Mouse (Mus musculus): Measurements from ENCODE around the gene Clptm1. TPM values are rescaled to one million over a fixed set of nuclear protein-coding genes. Genes with fewer than 3 reads are reported as not detected.
A peak's percentile ranks its signal among the peaks of the same experiment; 100 is the strongest.

Clptm1 gene
- polyA plus RNA-seq, 1 experiment from 2014 or later, result 89.9 TPM

GRCm38 (mm10) chr7:19603055-19603454 lies 61.8 kb downstream of the Clptm1 start:
- Histone ChIP-seq H3K27me3 (replicated peaks; ENCODE audit: control insufficient read depth, insufficient read depth, low read length) (no peaks in the 10 kb centered on the region), H3K9ac (ENCODE audit: low read depth, low read length) (peak overlapping the region; percentile 94), H3K4me1 (replicated peaks; ENCODE audit: control insufficient read depth, insufficient read depth, low read length) (peaks cover 20% of the 10 kb centered on the region), H3K4me2 (peak overlapping the region; percentile 94), H3K27ac (ENCODE audit: low read depth, low read length) (no peak overlapping the region), H3K36me3 (ENCODE audit: control insufficient read depth, insufficient read depth, low read length) (peaks cover 18% of the 10 kb centered on the region), H3K4me3 (ENCODE audit: low read depth, low read length) (peak overlapping the region; percentile 91), H3K9me3 (ENCODE audit: control insufficient read depth, low read length) (no peaks in the 10 kb centered on the region)
- WGBS, result 81% methylated on average over 12 of the region's 12 CpGs
- ATAC-seq (replicated peaks; ENCODE audit: low FRiP score), result no peak
- DNase-seq (ENCODE audit: low spot score), result no peak

- ATAC-seq (replicated peaks; ENCODE audit: low FRiP score) (no peak), DNase-seq (ENCODE audit: low spot score) (no peak)
- Histone ChIP-seq H3K4me1 (replicated peaks; ENCODE audit: control insufficient read depth, insufficient read depth, low read length) (peaks cover 20% of the 10 kb centered on the region), H3K9me3 (ENCODE audit: control insufficient read depth, low read length) (no peaks in the 10 kb centered on the region), H3K4me2 (no peak overlapping the region; the same call in 1 of the 2 replicates), H3K4me3 (ENCODE audit: low read depth, low read length) (no peak overlapping the region), H3K27me3 (replicated peaks; ENCODE audit: control insufficient read depth, insufficient read depth, low read length) (no peaks in the 10 kb centered on the region), H3K27ac (ENCODE audit: low read depth, low read length) (no peak overlapping the region), H3K9ac (ENCODE audit: low read depth, low read length) (no peak overlapping the region), H3K36me3 (ENCODE audit: control insufficient read depth, insufficient read depth, low read length) (peaks cover 20% of the 10 kb centered on the region)
- 76% methylated on average over 5 of the region's 5 CpGs for WGBS
Observed at GRCm38 (mm10) chr7:19600562-19600961, 64.3 kb downstream of the Clptm1 start.

- Histone ChIP-seq H3K9ac (ENCODE audit: low read depth, low read length) (no peak overlapping the region), H3K36me3 (ENCODE audit: control insufficient read depth, insufficient read depth, low read length) (peaks cover 43% of the 10 kb centered on the region), H3K27ac (ENCODE audit: low read depth, low read length) (no peak overlapping the region), H3K4me3 (ENCODE audit: low read depth, low read length) (no peak overlapping the region), H3K4me1 (replicated peaks; ENCODE audit: control insufficient read depth, insufficient read depth, low read length) (peaks cover 16% of the 10 kb centered on the region), H3K9me3 (ENCODE audit: control insufficient read depth, low read length) (no peaks in the 10 kb centered on the region), H3K4me2 (no peak overlapping the region), H3K27me3 (replicated peaks; ENCODE audit: control insufficient read depth, insufficient read depth, low read length) (no peaks in the 10 kb centered on the region)
- DNase-seq (ENCODE audit: low spot score), result no peak
- WGBS, result 59% methylated on average over 10 of the region's 10 CpGs
- ATAC-seq (replicated peaks; ENCODE audit: low FRiP score), result peak; percentile 77
Observed at GRCm38 (mm10) chr7:19593061-19593730, 71.6 kb downstream of the Clptm1 start.

GRCm38 (mm10) chr7:19589917-19590316 lies 74.9 kb downstream of the Clptm1 start:
- ATAC-seq (replicated peaks; ENCODE audit: low FRiP score), result peak; percentile 53
- H3K9me3 ChIP-seq (ENCODE audit: control insufficient read depth, low read length), result no peaks in the 10 kb centered on the region
- WGBS, result 63% methylated on average over 3 of the region's 3 CpGs

GRCm38 (mm10) chr7:19589207-19589606 lies 75.6 kb downstream of the Clptm1 start:
- no peaks in the 10 kb centered on the region for H3K9me3 ChIP-seq (ENCODE audit: control insufficient read depth, low read length)
- ATAC-seq (replicated peaks; ENCODE audit: low FRiP score), result no peak
- no peak overlapping the region for H3K4me3 ChIP-seq (ENCODE audit: low read depth, low read length)
- no peak overlapping the region for H3K4me2 ChIP-seq
- 50% methylated on average over 3 of the region's 3 CpGs for WGBS
- no peak overlapping the region for H3K9ac ChIP-seq (ENCODE audit: low read depth, low read length)
- H3K27me3 ChIP-seq (replicated peaks; ENCODE audit: control insufficient read depth, insufficient read depth, low read length), result no peaks in the 10 kb centered on the region
- H3K4me1 ChIP-seq (replicated peaks; ENCODE audit: control insufficient read depth, insufficient read depth, low read length), result peaks cover 16% of the 10 kb centered on the region
- peaks cover 66% of the 10 kb centered on the region for H3K36me3 ChIP-seq (ENCODE audit: control insufficient read depth, insufficient read depth, low read length)
- DNase-seq (ENCODE audit: low spot score), result peak; percentile 44
- H3K27ac ChIP-seq (ENCODE audit: low read depth, low read length), result no peak overlapping the region

More at GRCm38 (mm10) chr7:19589917-19590316, 74.9 kb downstream of the Clptm1 start:
- Histone ChIP-seq H3K27ac (ENCODE audit: low read depth, low read length) (no peak overlapping the region), H3K27me3 (replicated peaks; ENCODE audit: control insufficient read depth, insufficient read depth, low read length) (no peaks in the 10 kb centered on the region), H3K9ac (ENCODE audit: low read depth, low read length) (no peak overlapping the region), H3K4me3 (ENCODE audit: low read depth, low read length) (no peak overlapping the region), H3K4me1 (replicated peaks; ENCODE audit: control insufficient read depth, insufficient read depth, low read length) (peaks cover 16% of the 10 kb centered on the region), H3K4me2 (no peak overlapping the region), H3K36me3 (ENCODE audit: control insufficient read depth, insufficient read depth, low read length) (peaks cover 62% of the 10 kb centered on the region)
- peak; percentile 57 for DNase-seq (ENCODE audit: low spot score)

GRCm38 (mm10) chr7:19586269-19586668 lies 78.6 kb downstream of the Clptm1 start:
- Histone ChIP-seq H3K9me3 (ENCODE audit: control insufficient read depth, low read length) (no peaks in the 10 kb centered on the region), H3K36me3 (ENCODE audit: control insufficient read depth, insufficient read depth, low read length) (peaks cover 75% of the 10 kb centered on the region), H3K27ac (ENCODE audit: low read depth, low read length) (no peak overlapping the region), H3K27me3 (replicated peaks; ENCODE audit: control insufficient read depth, insufficient read depth, low read length) (no peaks in the 10 kb centered on the region), H3K4me1 (replicated peaks; ENCODE audit: control insufficient read depth, insufficient read depth, low read length) (no peaks in the 10 kb centered on the region), H3K4me2 (no peak overlapping the region), H3K9ac (ENCODE audit: low read depth, low read length) (no peak overlapping the region), H3K4me3 (ENCODE audit: low read depth, low read length) (no peak overlapping the region)
- ATAC-seq (replicated peaks; ENCODE audit: low FRiP score) (no peak), DNase-seq (ENCODE audit: low spot score) (no peak)
- 90% methylated on average over 46 of the region's 46 CpGs for WGBS

Other genes with a start within 250 kb of the Clptm1 start
- 6.7 and 7.7 TPM in 2 replicates for gene Mark4, start 206.2 kb downstream of the Clptm1 start, polyA plus RNA-seq (2014; fragmentation: Nextera tagmentation; extraction: Ambion mirVana)
- gene Exoc3l2, start 201.7 kb downstream of the Clptm1 start, polyA plus RNA-seq (2014; fragmentation: Nextera tagmentation; extraction: Ambion mirVana), result 4.3 and 5.6 TPM in 2 replicates
- 2.0 and 2.1 TPM in 2 replicates for gene Bloc1s3, start 156.7 kb downstream of the Clptm1 start, polyA plus RNA-seq (2014; fragmentation: Nextera tagmentation; extraction: Ambion mirVana)
- 97.4 and 108 TPM in 2 replicates for gene Trappc6a, start 156.6 kb downstream of the Clptm1 start, polyA plus RNA-seq (2014; fragmentation: Nextera tagmentation; extraction: Ambion mirVana)
- gene Nkpd1, start 147.2 kb downstream of the Clptm1 start, polyA plus RNA-seq (2014; fragmentation: Nextera tagmentation; extraction: Ambion mirVana), result not detected in 2 replicates
- 2.9 and 3.1 TPM in 2 replicates for gene Ppp1r37, start 102.0 kb downstream of the Clptm1 start, polyA plus RNA-seq (2014; fragmentation: Nextera tagmentation; extraction: Ambion mirVana)
- 2.3 and 2.4 TPM in 2 replicates for gene Zfp296, start 87.7 kb downstream of the Clptm1 start, polyA plus RNA-seq (2014; fragmentation: Nextera tagmentation; extraction: Ambion mirVana)
- 133 and 142 TPM in 2 replicates for gene Gemin7, start 87.4 kb downstream of the Clptm1 start, polyA plus RNA-seq (2014; fragmentation: Nextera tagmentation; extraction: Ambion mirVana)
- gene Clasrp, start 60.5 kb downstream of the Clptm1 start, polyA plus RNA-seq (2014; fragmentation: Nextera tagmentation; extraction: Ambion mirVana), result 33.4 and 45.5 TPM in 2 replicates
- 2.0 and 2.3 TPM in 2 replicates for gene Relb, start 35.6 kb downstream of the Clptm1 start, polyA plus RNA-seq (2014; fragmentation: Nextera tagmentation; extraction: Ambion mirVana)
- gene Apoc2, start 12.9 kb upstream of the Clptm1 start, polyA plus RNA-seq (2014; fragmentation: Nextera tagmentation; extraction: Ambion mirVana), result 235 and 244 TPM in 2 replicates
- gene Gm44805, start 16.4 kb upstream of the Clptm1 start, polyA plus RNA-seq (2014; fragmentation: Nextera tagmentation; extraction: Ambion mirVana), result not detected in 2 replicates
- gene Apoc4, start 16.4 kb upstream of the Clptm1 start, polyA plus RNA-seq (2014; fragmentation: Nextera tagmentation; extraction: Ambion mirVana), result 4.8 and 5.4 TPM in 2 replicates
- 173 and 199 TPM in 2 replicates for gene Apoc1, start 27.6 kb upstream of the Clptm1 start, polyA plus RNA-seq (2014; fragmentation: Nextera tagmentation; extraction: Ambion mirVana)
- 1,439 and 1,470 TPM in 2 replicates for gene Apoe, start 34.2 kb upstream of the Clptm1 start, polyA plus RNA-seq (2014; fragmentation: Nextera tagmentation; extraction: Ambion mirVana)
- gene Tomm40, start 50.4 kb upstream of the Clptm1 start, polyA plus RNA-seq (2014; fragmentation: Nextera tagmentation; extraction: Ambion mirVana), result 259 and 264 TPM in 2 replicates
- 55.9 and 58.4 TPM in 2 replicates for gene Nectin2, start 85.5 kb upstream of the Clptm1 start, polyA plus RNA-seq (2014; fragmentation: Nextera tagmentation; extraction: Ambion mirVana)
- 17.5 and 21.8 TPM in 2 replicates for gene Bcam, start 106.0 kb upstream of the Clptm1 start, polyA plus RNA-seq (2014; fragmentation: Nextera tagmentation; extraction: Ambion mirVana)
- gene Cblc, start 131.8 kb upstream of the Clptm1 start, polyA plus RNA-seq (2014; fragmentation: Nextera tagmentation; extraction: Ambion mirVana), result 1.4 TPM in 2 replicates
- gene Bcl3, start 157.7 kb upstream of the Clptm1 start, polyA plus RNA-seq (2014; fragmentation: Nextera tagmentation; extraction: Ambion mirVana), result 5.4 and 7.0 TPM in 2 replicates
- gene Gm19345, start 187.0 kb upstream of the Clptm1 start, polyA plus RNA-seq (2014; fragmentation: Nextera tagmentation; extraction: Ambion mirVana), result not detected in 2 replicates
- gene Ceacam16, start 196.3 kb upstream of the Clptm1 start, polyA plus RNA-seq (2014; fragmentation: Nextera tagmentation; extraction: Ambion mirVana), result not detected in 2 replicates
- not detected in 2 replicates for gene Ceacam19, start 222.9 kb upstream of the Clptm1 start, polyA plus RNA-seq (2014; fragmentation: Nextera tagmentation; extraction: Ambion mirVana)